Comparison of ENCODE assay signal across 10 mouse cellular contexts in the genomic region with DNA sequence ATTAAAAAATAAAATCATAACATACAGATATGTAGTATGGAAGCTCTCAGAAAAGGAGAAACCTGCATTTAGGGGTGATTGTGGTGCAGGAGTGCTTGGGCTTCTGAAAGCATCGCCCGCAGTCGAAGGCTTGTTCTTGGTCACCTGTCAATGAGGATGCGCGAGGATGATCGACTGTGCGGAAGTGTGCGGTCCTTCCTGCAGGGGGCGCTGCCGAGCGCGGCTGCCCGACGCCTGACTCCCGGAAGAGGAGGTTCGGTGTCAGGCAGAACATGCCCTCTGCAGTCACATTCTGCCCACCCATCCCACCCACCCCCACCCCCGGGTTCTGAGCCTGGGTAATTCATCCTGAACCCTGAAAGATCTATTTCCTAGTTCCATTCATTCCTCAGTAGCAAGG.
DNase-seq lines count a peak whose midpoint lies in the region; ATAC-seq and TF ChIP-seq lines count a peak whose summit lies in the region.
"Had no signal": no experiment of that assay in that cellular context is flagged by ENCODE, and none has a peak within 500 bp of the region (broad histone marks: within the 10 kb centered on the region; RNA-seq: fewer than 3 reads in every experiment).

No protein-coding gene starts in this region.

- no peak overlapping the region for H3K27ac ChIP-seq in kidney, postnatal 0 days
- H3K27ac ChIP-seq: heart, embryonic 15.5 days; limb, embryonic 15.5 days had no signal

- no peaks in the 10 kb centered on the region for H3K27me3 ChIP-seq in kidney, postnatal 0 days (ENCODE audit: insufficient read depth, low read length)
- H3K27me3 ChIP-seq in C2C12 (ENCODE audit: control insufficient read depth, insufficient read depth, insufficient read length) (no peaks in the 10 kb centered on the region), Patski (no peaks in the 10 kb centered on the region)
- H3K27me3 ChIP-seq: limb, embryonic 15.5 days had no signal

- no peaks in the 10 kb centered on the region for H3K36me3 ChIP-seq in kidney, postnatal 0 days (ENCODE audit: insufficient read depth, low read length)
- H3K36me3 ChIP-seq in C2C12 (ENCODE audit: control insufficient read depth, insufficient read depth), result no peaks in the 10 kb centered on the region
- H3K36me3 ChIP-seq: heart, embryonic 15.5 days; limb, embryonic 15.5 days had no signal

- no peak overlapping the region for H3K9ac ChIP-seq in kidney, postnatal 0 days (ENCODE audit: low read depth, low read length)
- H3K9ac ChIP-seq: heart, embryonic 15.5 days; limb, embryonic 15.5 days had no signal

- in situ Hi-C loops in Patski (cut with MboI; ENCODE audit: low pct_unique_long_range_greater_than_20kb), result no loop called here

- no peaks in the 10 kb centered on the region for H3K4me1 ChIP-seq in kidney, postnatal 0 days (replicated peaks; ENCODE audit: insufficient read depth, low read length)
- H3K4me1 ChIP-seq: heart, embryonic 15.5 days had no signal

- no peaks in the 10 kb centered on the region for H3K9me3 ChIP-seq in kidney, postnatal 0 days (replicated peaks; ENCODE audit: low read length)
- H3K9me3 ChIP-seq: heart, embryonic 15.5 days; limb, embryonic 15.5 days had no signal

- CTCF ChIA-PET in Patski (lab: Charles Lee), result interaction anchor here (1.5 kb wide), 1 partner anchor 12 kb away, joined by 4 read pairs; no protein-coding TSS in a partner anchor

- no peak overlapping the region for H3K4me3 ChIP-seq in kidney, postnatal 0 days (replicated peaks; ENCODE audit: low read depth, low read length)
- no peak overlapping the region for H3K4me3 ChIP-seq in C2C12 (ENCODE audit: insufficient read depth, poor library complexity, severe bottlenecking)
- H3K4me3 ChIP-seq: heart, embryonic 15.5 days; limb, embryonic 15.5 days had no signal

- 26% methylated on average over 17 of the region's 17 CpGs for WGBS in kidney, postnatal 0 days

- no peak for DNase-seq in kidney, postnatal 0 days (ENCODE audit: low spot score)
- DNase-seq in kidney, adult 18-20 months, result no peak
- no peak for DNase-seq in Patski (ENCODE audit: low read depth, low spot score)
- no peak for DNase-seq in T-cell, adult 2 months (ENCODE audit: low spot score)
- DNase-seq in layer of hippocampus, postnatal 14 days (ENCODE audit: low spot score in 2 of 2), result no peak
- DNase-seq: adrenal gland, postnatal 25 days had no signal

- POLR2A ChIA-PET in Patski (lab: Charles Lee), result no interaction called here

- TF ChIP-seq CTCF in kidney, postnatal 0 days (IDR thresholded peaks at IDR 0.05; ENCODE audit: low read depth), result peak; percentile 51; the same call in 1 of the 2 replicates
- peak; percentile 21 for TF ChIP-seq CTCF in C2C12 (IDR thresholded peaks at IDR 0.05; ENCODE audit: control insufficient read depth, insufficient read depth, insufficient read length)
- peak; percentile 60 for TF ChIP-seq CTCF in Patski (IDR thresholded peaks at IDR 0.05)

- H3ac ChIP-seq in C2C12 (ENCODE audit: control insufficient read depth, insufficient read length, low read depth), result no peak overlapping the region

- no peak overlapping the region for H3K4me2 ChIP-seq in kidney, postnatal 0 days (ENCODE audit: low read length)
- H3K4me2 ChIP-seq: heart, embryonic 15.5 days; limb, embryonic 15.5 days had no signal

- no peaks in the 10 kb centered on the region for H3K79me3 ChIP-seq in C2C12 (ENCODE audit: low read depth)

- no peaks in the 10 kb centered on the region for H3K79me2 ChIP-seq in C2C12 (ENCODE audit: control insufficient read depth, insufficient read depth)

- no peak for ATAC-seq in kidney, postnatal 0 days (replicated peaks; ENCODE audit: low FRiP score, low read depth)
- no peak for ATAC-seq in Patski
- 0 out of 2 replicates have a peak, but pooled peaks have one; percentile 34 for ATAC-seq in megakaryocyte-erythroid progenitor cell, adult 5-6 weeks (replicated peaks; ENCODE audit: low FRiP score, low TSS enrichment, poor library complexity, severe bottlenecking)

TF ChIP-seq in C2C12, 6 proteins besides CTCF, POLR2A, EP300 and RAD21:
- TF ChIP-seq CEBPB (IDR thresholded peaks at IDR 0.05; ENCODE audit: low read depth), result no peak
- TF ChIP-seq FOSL1 (IDR thresholded peaks at IDR 0.05; ENCODE audit: insufficient read depth, low read length, poor library complexity, severe bottlenecking), result no peak
- no peak for TF ChIP-seq USF1 (IDR thresholded peaks at IDR 0.05; ENCODE audit: low read depth)
- no peak for TF ChIP-seq MYOG (IDR thresholded peaks at IDR 0.05; ENCODE audit: control insufficient read depth, extremely low read depth, insufficient read length)
TF ChIP-seq in C2C12: peak in this region for 0.
